Mouse (Mus musculus): Measurements from ENCODE around the gene Ezr.

Gene Ezr

DNA sequence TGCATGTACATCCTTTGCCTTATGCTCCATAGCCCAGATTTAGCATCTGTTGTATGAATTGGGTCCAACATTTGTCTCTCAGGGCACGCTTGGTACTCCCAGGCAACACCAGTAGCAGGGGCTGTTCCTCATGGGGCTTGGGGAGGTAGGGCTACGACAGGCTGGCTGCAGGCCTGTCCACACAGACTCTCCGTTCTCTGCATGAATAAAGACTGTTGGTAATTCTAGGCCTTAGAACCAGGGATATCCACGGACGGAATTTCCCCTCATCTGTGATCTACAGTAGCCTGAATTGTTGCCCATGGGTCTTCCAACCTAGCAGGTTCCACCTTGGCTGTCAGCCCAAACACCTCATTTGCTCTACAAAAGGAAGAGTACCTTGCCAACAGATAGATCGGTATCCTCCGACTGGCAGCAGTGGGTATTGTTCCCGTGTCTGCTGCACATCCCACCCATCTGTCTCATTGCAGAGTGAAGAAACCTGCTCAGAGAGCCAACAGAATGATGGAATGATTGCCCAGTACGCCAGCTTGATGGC lies 7.1 kb upstream of the Ezr start:
- DNase-seq (ENCODE audit: low read depth, low spot score): no peak

DNA sequence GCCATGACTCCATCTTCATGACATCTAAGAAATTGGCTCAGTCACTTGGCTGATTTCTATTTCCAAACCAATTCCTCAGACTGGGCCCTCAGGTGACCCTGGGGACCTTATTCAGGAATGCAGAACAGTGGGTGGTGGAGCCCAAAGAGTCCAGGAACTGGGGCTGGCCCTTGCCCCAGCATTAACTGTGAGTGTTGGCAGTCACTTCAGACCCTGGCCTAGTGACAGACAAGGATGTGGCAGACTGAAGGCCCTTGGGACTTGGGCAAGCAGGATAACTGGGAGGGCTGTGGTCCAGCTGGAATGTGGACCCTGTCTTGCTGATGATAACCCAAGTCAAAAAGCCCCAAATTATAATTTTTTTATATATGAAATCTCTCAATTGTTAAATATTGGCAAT lies 6.5 kb upstream of the Ezr start:
- DNase-seq (ENCODE audit: low read depth, low spot score): no peak

DNA sequence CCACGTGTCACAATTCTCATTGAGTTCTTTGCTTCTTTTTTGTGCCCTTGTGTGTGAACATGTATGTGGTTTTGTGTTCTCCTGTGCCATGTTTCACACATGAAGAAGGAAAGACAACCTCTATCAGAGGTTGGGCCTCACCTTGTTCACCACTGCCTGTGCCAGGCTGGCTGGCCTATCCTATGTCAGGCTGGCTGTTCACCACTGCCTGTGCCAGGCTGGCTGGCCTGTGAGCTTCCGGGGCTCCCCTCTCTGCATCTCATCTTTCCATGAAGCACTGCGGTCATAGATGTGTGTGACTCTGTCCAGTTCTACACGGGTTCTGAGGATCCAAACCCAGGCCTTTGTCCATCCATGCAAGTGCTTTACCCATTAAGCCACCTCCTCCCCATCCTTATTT lies 4.7 kb upstream of the Ezr start:
- DNase-seq (ENCODE audit: low read depth, low spot score): no peak

DNA sequence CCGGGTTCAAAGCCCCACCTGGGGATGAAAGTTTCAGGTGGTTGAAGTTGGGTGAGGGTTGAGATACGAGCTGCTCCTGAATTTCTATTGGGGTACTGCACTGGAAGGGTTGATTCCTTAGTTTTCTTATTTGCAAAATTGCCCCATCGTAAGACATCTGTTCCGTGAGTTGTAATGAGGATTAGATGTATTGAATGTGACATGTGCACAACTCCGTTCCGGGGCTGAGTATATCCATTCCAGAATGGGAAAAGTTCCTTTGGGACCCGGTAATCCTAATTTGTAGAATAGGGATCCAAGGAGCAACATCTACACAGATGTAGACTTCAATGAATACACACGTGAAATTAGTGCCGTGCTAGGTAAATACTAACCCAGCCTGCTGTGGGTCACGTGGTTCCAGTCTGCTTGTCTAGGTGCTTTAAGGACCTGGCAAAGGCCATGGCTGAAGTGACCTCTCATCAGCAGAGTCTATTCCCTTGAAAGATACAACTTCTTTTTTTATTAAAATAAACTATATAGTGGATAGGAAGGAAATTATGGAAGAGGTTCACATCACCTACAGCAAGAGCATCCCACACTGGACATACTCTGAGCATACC lies 1.3 kb upstream of the Ezr start:
- no peak for DNase-seq (ENCODE audit: low read depth, low spot score)

DNA sequence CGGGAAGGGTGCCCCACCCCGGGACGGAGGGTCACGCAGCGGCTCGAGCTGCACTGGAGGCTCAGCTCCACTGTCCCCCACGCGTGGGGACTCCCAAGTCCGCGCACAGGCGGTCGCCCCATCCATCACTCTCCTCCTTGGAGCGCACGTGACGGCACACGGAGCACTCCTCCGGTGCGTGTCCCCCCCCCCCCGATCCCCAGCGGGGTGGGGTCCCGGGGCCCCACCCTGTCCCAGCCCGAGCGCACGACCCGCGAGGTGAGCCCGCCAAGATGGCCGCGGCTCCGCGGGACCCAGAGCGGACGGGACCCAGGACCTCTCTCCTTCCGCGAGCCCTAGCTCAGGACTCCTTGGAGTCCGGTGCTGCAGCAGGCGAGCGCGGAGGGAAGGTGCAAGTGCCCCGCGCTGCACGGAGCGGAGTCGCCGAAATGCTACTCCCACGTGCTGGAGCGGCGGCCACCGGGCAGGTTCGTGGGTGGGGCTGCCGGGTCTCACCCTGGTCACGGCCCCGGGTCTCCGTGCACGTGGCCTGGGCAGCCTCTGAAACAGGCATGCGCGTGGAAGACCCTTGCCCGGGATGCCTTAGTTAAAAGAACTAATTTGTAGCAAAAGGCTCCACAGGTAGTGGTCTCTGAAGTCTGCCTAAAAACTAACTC lies 550 bp upstream of the Ezr start:
- peak; percentile 56 for DNase-seq (ENCODE audit: low read depth, low spot score)

DNA sequence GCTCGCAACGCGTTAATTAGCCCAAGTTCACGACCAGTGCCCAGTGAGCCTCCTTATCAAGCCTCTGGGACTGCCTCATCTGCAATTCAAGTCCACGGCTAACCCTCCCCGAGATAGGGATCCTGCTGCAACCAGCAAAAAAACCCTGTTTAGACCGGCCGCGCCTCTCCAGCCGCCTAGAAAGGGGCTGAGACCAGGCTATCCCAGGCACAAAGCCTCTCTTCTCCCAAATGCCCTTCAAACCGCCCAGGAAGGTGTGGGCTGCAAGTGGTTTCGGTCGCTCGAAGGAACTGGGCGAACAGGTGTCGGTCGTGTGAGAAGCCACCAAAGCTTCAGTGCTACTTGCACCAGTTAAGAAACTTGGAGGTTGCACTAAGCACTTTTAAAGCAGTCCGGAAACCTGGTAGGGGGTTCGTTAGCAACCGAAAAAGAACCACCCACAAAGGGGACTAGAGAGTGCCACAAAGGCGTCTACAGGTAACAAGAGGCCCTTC lies 504 bp downstream of the Ezr start:
- DNase-seq (ENCODE audit: low read depth, low spot score): no peak

DNA sequence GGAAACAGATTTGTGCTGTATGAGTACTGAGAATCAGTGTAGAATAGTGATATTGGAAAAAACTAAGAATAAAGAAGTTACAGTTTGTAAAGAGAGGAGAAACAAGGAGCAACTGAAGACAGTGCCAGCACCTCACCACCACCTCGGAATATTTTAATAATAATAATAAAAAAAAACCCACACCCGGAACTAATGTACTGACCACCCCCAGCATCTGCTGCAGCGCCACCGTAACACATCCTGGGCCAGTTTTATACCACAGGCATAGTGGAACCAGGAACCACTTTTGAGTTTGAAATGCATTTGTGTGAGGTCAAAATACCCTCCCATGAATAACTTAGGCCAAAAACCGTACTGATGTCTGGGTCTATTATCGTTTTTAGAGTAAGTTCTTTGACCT lies 1.3 kb downstream of the Ezr start:
- no peak for DNase-seq (ENCODE audit: low read depth, low spot score)

DNA sequence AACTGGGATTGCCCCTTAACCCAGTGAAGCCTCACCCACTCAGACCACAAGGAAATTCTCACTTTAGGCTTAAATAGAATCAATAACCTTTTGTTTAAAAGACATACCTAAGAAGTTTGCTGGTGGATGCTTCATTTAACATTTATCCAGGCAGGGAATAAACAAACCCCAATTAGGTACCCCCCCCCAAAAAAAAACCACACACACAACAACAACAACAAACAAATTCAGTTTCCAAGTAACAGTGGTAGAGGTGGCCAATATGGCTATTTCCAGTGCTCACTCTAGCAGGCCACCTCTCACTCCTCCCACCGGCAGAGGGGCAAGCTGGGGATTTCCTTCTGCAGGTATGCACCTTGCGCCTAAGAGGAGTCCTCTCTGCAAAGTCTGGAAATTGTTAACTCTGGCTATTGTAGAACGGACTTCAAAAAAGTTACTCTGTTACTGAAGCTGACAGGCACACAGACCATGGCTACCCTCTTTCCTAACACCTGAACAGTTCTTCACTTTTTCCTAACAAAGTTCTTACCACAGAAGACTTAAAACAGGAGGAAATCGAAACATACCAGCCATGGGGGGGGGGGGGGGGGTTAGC lies 2.0 kb downstream of the Ezr start:
- no peak for DNase-seq (ENCODE audit: low read depth, low spot score)

DNA sequence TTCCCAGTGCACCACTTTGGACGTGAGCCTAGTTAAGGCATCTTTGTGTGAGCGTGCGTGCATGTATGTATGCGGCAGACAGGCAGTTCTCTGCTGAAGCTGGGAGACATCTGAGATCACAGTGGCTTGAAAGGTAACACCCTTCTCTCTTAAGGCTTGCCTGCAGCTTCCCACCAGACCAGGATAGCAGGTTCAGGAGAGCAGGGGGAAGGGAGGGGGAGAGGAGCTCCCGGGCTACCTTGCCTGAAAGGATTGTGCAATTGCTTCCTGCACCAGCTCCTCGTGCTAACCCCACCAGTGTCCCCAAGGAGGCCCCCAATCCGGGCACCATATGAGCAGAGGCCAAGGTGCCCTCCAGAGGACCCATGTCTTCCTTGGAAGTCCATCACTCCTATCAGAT lies 3.0 kb downstream of the Ezr start:
- DNase-seq (ENCODE audit: low read depth, low spot score): no peak

DNA sequence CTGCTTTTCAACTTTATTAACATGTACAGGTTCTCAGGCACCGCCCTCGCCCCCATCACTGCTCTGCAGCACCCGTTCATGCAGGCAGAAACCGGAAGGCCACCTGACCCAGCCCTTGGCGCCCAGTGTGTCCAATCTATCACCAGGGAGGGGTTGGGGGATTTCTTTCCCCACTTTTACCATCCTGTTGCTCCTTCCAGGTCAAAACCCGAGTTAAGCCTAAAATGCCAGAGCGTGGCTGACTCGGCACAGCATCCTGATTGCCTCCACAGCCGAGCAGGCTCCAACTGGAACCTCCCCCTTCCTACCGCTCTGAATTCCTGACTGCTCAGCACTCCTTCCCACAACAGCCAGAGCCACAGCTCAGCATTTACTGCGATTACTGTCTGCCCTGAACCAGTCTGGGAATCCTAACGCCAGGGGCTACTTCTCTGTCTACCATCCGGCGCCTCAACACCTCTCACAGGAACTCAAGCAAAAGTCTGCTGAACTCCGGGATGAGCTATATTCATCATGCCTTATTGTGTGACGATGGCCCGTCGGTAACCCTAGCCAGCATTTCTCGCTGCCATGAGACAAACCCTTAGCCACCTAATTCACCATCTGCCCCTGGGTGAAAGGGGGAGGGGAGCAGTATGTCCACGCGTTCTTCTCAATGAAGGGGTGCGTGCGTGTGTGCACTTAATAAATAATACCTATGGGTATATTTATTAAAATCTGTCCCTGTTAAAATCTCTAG lies 3.6 kb downstream of the Ezr start:
- DNase-seq (ENCODE audit: low read depth, low spot score): peak; percentile 64

DNA sequence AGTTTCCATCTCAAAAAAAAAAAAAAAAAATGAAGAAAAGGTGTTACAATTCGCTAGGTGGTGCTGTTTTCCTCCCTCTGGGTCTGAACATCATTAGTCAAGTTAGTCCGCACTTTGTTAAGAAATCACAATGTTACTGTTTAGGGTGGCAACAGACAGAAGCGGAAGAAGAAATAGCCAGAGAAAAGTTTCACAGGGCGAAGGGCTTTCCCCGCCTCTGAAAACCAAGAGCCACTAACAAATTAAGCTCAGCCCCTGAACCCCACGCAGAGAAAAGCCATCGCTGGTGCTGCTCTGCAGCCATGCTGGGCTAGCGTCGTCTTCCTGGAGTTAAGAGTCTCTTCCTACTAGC lies 4.3 kb downstream of the Ezr start:
- DNase-seq (ENCODE audit: low read depth, low spot score): peak; percentile 54

DNA sequence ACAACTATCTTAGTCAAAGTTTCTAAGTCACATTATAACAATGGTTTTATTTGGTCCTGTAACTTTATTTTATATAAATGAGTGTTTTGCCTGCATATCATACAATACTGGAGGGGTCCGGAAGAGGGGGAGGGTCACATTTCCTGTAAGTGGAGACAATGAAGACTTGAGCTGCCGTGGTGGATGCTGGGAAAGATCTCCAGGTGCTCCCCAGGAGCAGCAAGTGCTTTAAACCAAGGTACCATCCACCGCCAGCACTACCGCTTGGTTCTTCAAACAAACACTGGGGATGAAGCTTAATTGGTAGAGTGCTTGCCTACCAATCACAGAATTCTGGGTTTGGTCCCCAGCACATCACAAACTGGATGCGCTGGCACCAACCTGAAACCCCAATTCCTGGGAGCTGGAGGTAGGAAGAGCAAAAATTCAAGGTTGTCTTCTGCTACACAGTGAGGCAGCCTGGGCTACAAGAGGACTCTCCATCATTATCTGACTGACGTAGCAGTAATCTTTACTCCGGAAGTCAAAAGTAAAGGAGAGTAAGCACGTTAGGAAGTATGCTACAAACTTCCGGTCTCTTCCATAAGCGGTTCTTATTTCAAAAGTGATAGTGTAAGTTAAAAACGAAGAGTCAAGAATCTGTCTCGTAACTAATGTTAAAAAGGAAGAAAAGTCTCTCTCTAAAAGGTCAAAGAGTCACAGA lies 4.8 kb downstream of the Ezr start:
- no peak for DNase-seq (ENCODE audit: low read depth, low spot score)

DNA sequence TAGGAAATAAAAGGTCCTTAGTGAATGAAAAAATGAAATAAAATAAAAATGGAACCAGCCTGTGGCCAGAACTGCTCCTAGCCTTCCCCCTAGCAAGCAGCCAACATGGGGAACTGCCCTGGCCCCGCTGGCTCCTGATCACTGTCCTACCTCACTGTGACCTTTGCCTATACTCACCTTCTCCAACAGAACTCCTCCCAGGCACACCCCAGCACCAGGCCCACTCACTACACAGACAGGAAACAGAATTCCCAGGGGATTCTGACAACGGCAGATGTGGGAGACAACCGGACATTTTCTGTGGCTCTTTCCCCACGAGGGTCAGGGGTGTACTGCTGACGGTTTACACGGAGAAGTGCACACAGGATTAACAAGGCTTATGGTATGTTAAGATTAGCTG lies 5.5 kb downstream of the Ezr start:
- DNase-seq (ENCODE audit: low read depth, low spot score): no peak

DNA sequence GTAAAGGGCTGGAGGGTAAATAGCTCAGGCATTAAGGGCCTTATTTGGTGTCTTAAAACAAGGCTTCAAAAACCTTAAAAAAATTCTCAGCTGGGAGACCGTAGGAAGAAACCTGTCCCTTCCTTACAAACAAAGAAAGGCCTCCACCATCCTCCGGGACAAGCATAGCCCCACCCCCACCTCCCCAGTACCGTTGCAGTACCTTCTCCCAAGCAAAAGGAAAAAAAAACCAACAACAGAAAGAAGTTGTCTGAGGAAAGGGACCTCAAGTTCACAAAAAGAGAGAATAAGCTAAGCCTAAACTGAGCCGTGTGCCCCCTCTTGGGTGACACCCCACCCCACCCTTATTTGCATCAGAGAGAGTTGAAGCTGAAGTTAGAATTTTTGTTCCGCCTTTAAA lies 6.0 kb downstream of the Ezr start:
- no peak for DNase-seq (ENCODE audit: low read depth, low spot score)

DNA sequence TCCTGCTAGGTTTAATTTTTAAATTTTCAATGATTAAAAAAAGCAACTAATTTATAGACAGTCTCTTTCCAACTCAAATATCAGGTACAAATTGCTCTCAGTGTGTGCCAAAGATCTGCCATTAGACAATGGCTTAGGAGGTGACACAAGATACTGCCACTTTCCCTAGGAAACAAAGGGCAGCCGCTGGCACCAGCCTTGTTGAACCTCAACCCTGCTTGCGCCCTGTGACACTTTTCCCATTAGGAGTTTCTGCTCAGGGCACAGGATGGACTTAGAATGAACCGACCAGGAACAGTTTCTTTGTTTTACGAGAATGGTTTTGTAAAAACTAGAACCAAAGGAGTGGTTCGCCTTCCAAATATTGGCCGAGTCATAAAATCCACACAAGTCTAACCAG lies 6.5 kb downstream of the Ezr start:
- DNase-seq (ENCODE audit: low read depth, low spot score): no peak

DNA sequence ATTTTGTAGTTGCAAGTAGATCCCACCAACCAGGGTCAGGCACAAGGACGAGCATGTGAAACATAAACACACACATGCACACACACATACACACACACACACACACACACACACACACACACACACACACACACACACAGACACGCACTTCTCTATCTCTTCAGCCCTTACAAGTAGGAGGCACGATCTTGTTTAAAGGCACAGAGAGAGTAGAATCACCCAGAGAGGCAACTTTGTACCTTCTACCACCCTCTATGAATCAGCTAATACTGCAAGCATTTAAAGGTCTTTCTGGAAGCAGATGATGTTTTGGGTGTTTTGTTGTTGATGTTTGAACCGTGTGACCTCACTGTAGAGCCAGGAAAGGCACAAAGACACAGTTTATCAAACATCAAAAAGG lies 6.9 kb downstream of the Ezr start:
- no peak for DNase-seq (ENCODE audit: low read depth, low spot score)

DNA sequence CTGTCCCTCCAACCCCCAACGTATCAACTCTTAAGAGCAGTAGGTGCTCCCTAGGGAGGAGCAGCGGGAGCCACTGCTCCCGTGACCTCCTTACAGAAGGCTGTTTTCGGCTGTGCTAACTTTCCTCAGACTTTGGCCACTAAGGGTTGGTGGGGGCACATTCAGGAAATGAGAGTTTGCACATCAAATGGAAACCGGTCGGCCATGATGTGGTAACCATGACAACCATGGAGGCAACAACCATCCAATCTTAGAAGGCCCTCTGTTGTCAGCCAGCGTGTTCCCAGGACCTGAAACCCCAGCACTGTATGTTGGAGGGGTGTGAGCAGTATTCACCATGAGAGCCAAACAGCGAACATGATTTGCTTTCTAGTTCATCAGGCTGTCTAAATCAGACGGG lies 7.4 kb downstream of the Ezr start:
- no peak for DNase-seq (ENCODE audit: low read depth, low spot score)

DNA sequence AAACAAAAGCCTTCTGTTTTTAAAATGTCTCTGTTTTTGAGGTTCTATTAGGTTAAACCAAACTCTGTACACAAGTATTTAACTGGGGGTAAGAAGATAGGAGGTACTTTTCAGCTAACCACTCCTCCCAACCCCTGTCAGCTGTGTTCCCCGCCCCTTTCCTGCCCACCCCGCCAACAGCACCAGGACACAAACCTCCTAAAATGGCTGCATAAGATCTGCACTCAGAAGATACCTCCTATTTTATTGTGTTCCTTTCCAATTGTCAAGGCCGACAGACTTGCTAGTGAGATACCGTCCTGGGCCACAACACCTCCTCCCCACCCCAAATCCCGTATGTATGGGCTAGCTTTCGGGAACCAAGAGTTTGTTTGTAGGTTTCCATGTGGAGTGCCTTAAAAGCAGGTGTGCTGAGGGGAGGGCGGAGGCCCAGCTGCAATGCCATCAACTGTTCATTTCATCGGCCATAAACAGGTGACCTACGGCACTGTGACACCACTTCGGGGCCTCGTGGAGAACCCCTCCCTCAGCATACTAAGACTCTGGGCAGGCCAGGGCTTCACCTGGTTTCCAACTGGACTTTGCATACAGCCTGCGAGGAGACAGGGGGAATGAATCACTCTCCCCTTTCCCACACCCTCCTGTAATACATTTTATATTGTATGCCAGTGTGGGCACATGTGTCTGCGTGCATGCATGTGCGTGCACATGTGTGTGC lies 9.2 kb downstream of the Ezr start:
- no peak for DNase-seq (ENCODE audit: low read depth, low spot score)

DNA sequence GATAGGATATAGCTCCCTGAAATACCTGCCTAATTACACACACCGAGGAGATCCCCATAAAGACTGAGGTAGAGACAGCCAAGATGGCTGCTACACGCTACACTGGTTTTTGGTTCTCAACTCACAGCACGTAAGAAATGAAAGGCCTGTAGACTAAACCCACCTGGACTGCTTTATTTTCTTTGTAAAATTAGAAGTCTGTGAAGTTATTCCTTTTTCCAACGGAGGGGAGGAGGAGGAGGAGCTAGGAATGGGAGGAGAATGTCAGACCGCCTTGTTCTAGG lies 10.2 kb downstream of the Ezr start:
- no peak for DNase-seq (ENCODE audit: low read depth, low spot score)

DNA sequence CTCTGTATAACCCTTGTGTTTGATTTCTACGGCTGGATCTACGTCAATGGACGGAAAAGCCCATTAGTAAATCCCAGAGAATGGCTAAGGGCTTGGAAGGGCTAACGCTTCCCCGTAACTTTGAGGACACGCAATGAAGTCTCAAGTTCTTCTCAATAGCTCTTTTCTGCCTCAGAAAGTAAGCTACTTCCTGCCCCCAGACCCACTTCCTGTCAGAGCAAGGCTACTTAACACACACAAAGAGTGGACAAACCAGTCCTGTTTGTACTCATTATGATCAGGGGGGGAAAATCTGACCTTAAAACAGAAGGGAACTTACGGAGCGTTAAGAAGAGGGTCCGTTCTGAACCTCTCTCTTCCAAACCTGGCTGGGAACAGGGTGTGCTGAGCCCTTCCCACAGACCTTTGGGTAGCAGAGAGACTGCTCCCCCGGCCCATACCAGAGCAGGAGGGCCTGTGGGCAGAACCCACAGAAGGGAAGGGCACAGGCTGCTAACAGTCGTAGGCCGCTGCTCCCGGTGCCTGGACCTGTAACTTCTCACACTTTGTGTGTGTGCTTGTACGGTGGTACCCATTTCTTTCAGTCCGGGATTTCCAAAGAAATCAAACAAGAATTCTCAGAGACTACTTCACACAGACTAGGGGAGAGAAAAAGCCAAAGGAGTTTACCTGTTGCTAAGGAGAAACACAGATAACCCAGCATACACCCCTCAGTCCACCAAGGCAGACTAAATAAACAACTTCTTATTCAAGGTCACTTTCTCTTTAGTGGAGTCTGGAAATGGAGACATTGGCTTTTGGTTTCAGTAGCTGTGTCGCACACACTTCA lies 10.7 kb downstream of the Ezr start:
- no peak for DNase-seq (ENCODE audit: low read depth, low spot score)

DNA sequence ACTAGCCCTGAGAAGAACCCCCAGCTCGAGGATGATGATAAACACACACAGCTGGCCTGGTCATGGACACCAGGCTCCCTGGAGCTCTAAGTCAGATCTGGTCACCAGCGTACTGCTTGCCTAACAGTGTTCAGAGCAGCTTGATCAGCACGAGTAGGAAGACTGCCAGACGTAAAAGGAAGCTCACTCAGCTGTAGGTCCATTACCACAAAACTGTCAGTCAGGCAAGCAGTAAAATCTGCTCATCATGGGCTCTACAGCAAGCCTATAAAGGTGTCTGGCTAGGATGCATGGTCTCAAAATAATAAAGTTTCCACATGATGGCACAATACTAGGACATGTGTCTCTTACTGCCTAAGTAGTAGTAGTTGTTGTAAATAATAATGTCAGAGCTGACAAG lies 13.0 kb downstream of the Ezr start:
- no peak for DNase-seq (ENCODE audit: low read depth, low spot score)

All from forelimb bud, embryonic 11.5 days (tissue).